Mouse (Mus musculus) MEL (cell line): Measurements from ENCODE around the gene Arid1b. TPM values are rescaled to one million over a fixed set of nuclear protein-coding genes. Genes with fewer than 3 reads are reported as not detected.

ENCODE experiments used
- DNase-seq: peaks from one replicate; pipeline ENCODE4 v3.0.0; 2011; ENCODE audit warnings: low read depth, low spot score
- H3K27ac ChIP-seq: 2 replicates; pipeline ENCODE4 v1.5.1; 2012; ENCODE audit warnings: low read depth, mild to moderate bottlenecking, control low read depth, low read length, moderate library complexity; ENCODE audit not compliant: control insufficient read depth
- H3K27me3 ChIP-seq, 2 experiments: fragments of 150-350 bp in 1 of 2; sonication (generic) in 1 of 2; 2 replicates each; pipeline ENCODE4 v1.6.1; 2012; ENCODE audit warnings: low read length in 2 of 2, mild to moderate bottlenecking in 2 of 2, improper control_type of control experiment in 1 of 2, moderate library complexity in 1 of 2; ENCODE audit not compliant: insufficient read depth in 2 of 2, control insufficient read depth in 1 of 2
- H3K36me3 ChIP-seq, 2 experiments: 2 replicates each; pipeline ENCODE4 v1.6.1; 2012 to 2014; ENCODE audit warnings: low read length in 2 of 2, improper control_type of control experiment in 1 of 2, inconsistent platforms in 1 of 2, mild to moderate bottlenecking in 1 of 2; ENCODE audit not compliant: insufficient read depth in 2 of 2, control insufficient read depth in 1 of 2
- H3K4me1 ChIP-seq, 2 experiments: fragments of 150-350 bp in 1 of 2; sonication (generic) in 1 of 2; 2 replicates each; pipeline ENCODE4 v1.6.1; 2012; ENCODE audit warnings: low read length in 2 of 2, improper control_type of control experiment in 1 of 2, mild to moderate bottlenecking in 1 of 2; ENCODE audit not compliant: insufficient read depth in 2 of 2, control insufficient read depth in 1 of 2
- H3K4me3 ChIP-seq, 2 experiments: fragments of 150-350 bp in 1 of 2; sonication (generic) in 1 of 2; 2 replicates each; pipeline ENCODE4 v1.5.1; 2012; ENCODE audit warnings: low read depth in 2 of 2, low read length in 2 of 2, mild to moderate bottlenecking in 2 of 2, moderate library complexity in 2 of 2, control low read depth in 1 of 2, improper control_type of control experiment in 1 of 2; ENCODE audit not compliant: control insufficient read depth in 1 of 2, insufficient read depth in 1 of 2
- H3K79me2 ChIP-seq: 2 replicates; pipeline ENCODE4 v1.6.1; 2012; ENCODE audit warnings: mild to moderate bottlenecking, low read length, moderate library complexity; ENCODE audit not compliant: control insufficient read depth, poor library complexity, insufficient read depth
- H3K9ac ChIP-seq: 2 replicates; pipeline ENCODE4 v1.6.1; 2012; ENCODE audit warnings: low read depth, mild to moderate bottlenecking, control low read depth, low read length, moderate library complexity; ENCODE audit not compliant: control insufficient read depth, poor library complexity, severe bottlenecking
- H3K9me3 ChIP-seq: fragments of 150-350 bp; sonication (generic); replicated peaks from 2 replicates; pipeline ENCODE4 v1.6.1; 2012; ENCODE audit warnings: mild to moderate bottlenecking, low read length, improper control_type of control experiment, moderate library complexity; ENCODE audit not compliant: insufficient read depth
- BHLHE40 ChIP-seq: IDR thresholded peaks from 2 replicates; pipeline ENCODE4 v1.6.1; 2012; ENCODE audit warnings: low read depth, mild to moderate bottlenecking, inconsistent platforms, low read length, improper control_type of control experiment, borderline replicate concordance
- CTCF ChIP-seq, 3 experiments: IDR thresholded peaks in 2 of 3; conservative IDR thresholded peaks in 1 of 3; 2 replicates each; pipeline ENCODE4 v1.5.1; 2011 to 2012; ENCODE audit warnings: low read length in 3 of 3, low read depth in 2 of 3, mild to moderate bottlenecking in 2 of 3, improper control_type of control experiment in 1 of 3, inconsistent platforms in 1 of 3, mixed read lengths in 1 of 3, moderate library complexity in 1 of 3; ENCODE audit not compliant: control insufficient read depth in 1 of 3, insufficient read depth in 1 of 3, poor library complexity in 1 of 3, severe bottlenecking in 1 of 3
- ELF1 ChIP-seq: IDR thresholded peaks from 2 replicates; pipeline ENCODE4 v1.6.1; 2014; ENCODE audit warnings: low read depth, mild to moderate bottlenecking, inconsistent platforms, low read length, improper control_type of control experiment, moderate library complexity
- KAT2A ChIP-seq: conservative IDR thresholded peaks from 2 replicates; pipeline ENCODE4 v1.6.1; 2012; ENCODE audit warnings: low read depth, low read length, improper control_type of control experiment, inconsistent platforms
- MAFK ChIP-seq: IDR thresholded peaks from 2 replicates; pipeline ENCODE4 v1.6.1; 2011; ENCODE audit warnings: low read depth, mild to moderate bottlenecking, low read length, improper control_type of control experiment, borderline replicate concordance
- MAZ ChIP-seq: IDR thresholded peaks from 2 replicates; pipeline ENCODE4 v1.6.1; 2012; ENCODE audit warnings: low read depth, mild to moderate bottlenecking, inconsistent platforms, low read length, improper control_type of control experiment
- MXI1 ChIP-seq: IDR thresholded peaks from 2 replicates; pipeline ENCODE4 v1.6.1; 2011; ENCODE audit warnings: mild to moderate bottlenecking, low read depth, low read length, improper control_type of control experiment
- MYB ChIP-seq: IDR thresholded peaks from 2 replicates; pipeline ENCODE4 v1.6.1; 2011; ENCODE audit warnings: mild to moderate bottlenecking, low read depth, low read length, improper control_type of control experiment
- NRF1 ChIP-seq: IDR thresholded peaks from 2 replicates; pipeline ENCODE4 v1.6.1; 2014; ENCODE audit warnings: low read depth, mild to moderate bottlenecking, inconsistent platforms, low read length, improper control_type of control experiment, moderate library complexity; ENCODE audit not compliant: poor library complexity, insufficient read depth, severe bottlenecking
- RCOR1 ChIP-seq: IDR thresholded peaks from 2 replicates; pipeline ENCODE4 v1.6.1; 2012; ENCODE audit warnings: low read depth, mild to moderate bottlenecking, inconsistent platforms, low read length, improper control_type of control experiment
- TBP ChIP-seq: IDR thresholded peaks from 2 replicates; pipeline ENCODE4 v1.8.0; 2011; ENCODE audit warnings: low read depth, low read length, improper control_type of control experiment
- ZC3H11A ChIP-seq: IDR thresholded peaks from 2 replicates; pipeline ENCODE4 v1.6.1; 2012; ENCODE audit warnings: low read depth, mild to moderate bottlenecking, inconsistent platforms, low read length, improper control_type of control experiment
- polyA plus RNA-seq, 2 experiments: library from polyadenylated mRNA; stranded (reverse) in 1 of 2; unstranded in 1 of 2; fragments of >175 nt in 1 of 2; fragments of >200 nt in 1 of 2; gene quantifications; 2 replicates each; pipeline versions ENCODE4 v1.2.1 to v1.2.4; 2012; ENCODE audit warnings: low replicate concordance in 2 of 2, low read depth in 1 of 2; ENCODE audit not compliant: insufficient read length in 2 of 2, insufficient read depth in 1 of 2, missing spikeins in 1 of 2
- total RNA-seq: library from RNA; depleted of rRNA; stranded (reverse); fragments of 300-350 nt; gene quantifications from 2 replicates; pipeline ENCODE4 v1.2.3, GENCODE M21; 2012

Arid1b gene
- total and polyA plus RNA-seq, 3 experiments: 13.4 to 17.4 TPM; not detected in 1

- TF ChIP-seq BHLHE40: no peak
- TF ChIP-seq MAZ: no peak
- no peak for TF ChIP-seq NRF1
- no peak for TF ChIP-seq CTCF (IDR thresholded peaks at IDR 0.05 in 2 of 3, conservative IDR thresholded peaks at IDR 0.05 in 1 of 3; ENCODE audit: control insufficient read depth in 1 of 3, insufficient read depth in 1 of 3, low read depth in 2 of 3, low read length in 3 of 3, poor library complexity in 1 of 3, severe bottlenecking in 1 of 3)
- no peak for TF ChIP-seq RCOR1
- TF ChIP-seq TBP: no peak
- TF ChIP-seq, all 39 proteins: peak for 0
- Histone ChIP-seq H3K27me3 (no peaks in the 10 kb centered on the region), H3K9ac (no peak overlapping the region), H3K9me3 (no peaks in the 10 kb centered on the region), H3K27ac (no peak overlapping the region), H3K79me2 (no peaks in the 10 kb centered on the region), H3K36me3 (peaks cover 0 to 2% of the 10 kb centered on the region in 2 experiments; a peak in 1 of 4 replicates), H3K4me1 (no peaks in the 10 kb centered on the region), H3K4me3 (no peak overlapping the region)
- DNase-seq: no peak
Measured at GRCm38 (mm10) chr17:5285877-5286440, 291.8 kb downstream of the Arid1b start.

GRCm38 (mm10) chr17:5286571-5287209 is 292.6 kb downstream of the Arid1b start:
- TF ChIP-seq RCOR1 (no peak), ELF1 (no peak), KAT2A (no peak), BHLHE40 (no peak), MYB (no peak)
- Histone ChIP-seq H3K36me3 (peaks cover 0 to 2% of the 10 kb centered on the region in 2 experiments; a peak in 1 of 4 replicates), H3K27ac (no peak overlapping the region), H3K4me3 (no peak overlapping the region), H3K4me1 (no peaks in the 10 kb centered on the region), H3K9me3 (no peaks in the 10 kb centered on the region), H3K27me3 (no peaks in the 10 kb centered on the region), H3K79me2 (no peaks in the 10 kb centered on the region), H3K9ac (no peak overlapping the region)
- DNase-seq: no peak

- Histone ChIP-seq H3K27me3 (no peaks in the 10 kb centered on the region), H3K36me3 (peaks cover 0 to 2% of the 10 kb centered on the region in 2 experiments; a peak in 1 of 4 replicates)
Measured at GRCm38 (mm10) chr17:5287210-5287591, 293.1 kb downstream of the Arid1b start.

More at GRCm38 (mm10) chr17:5287210-5287591, 293.1 kb downstream of the Arid1b start:
- Histone ChIP-seq H3K27ac (no peak overlapping the region), H3K9me3 (no peaks in the 10 kb centered on the region), H3K4me3 (no peak overlapping the region), H3K9ac (no peak overlapping the region), H3K79me2 (no peaks in the 10 kb centered on the region), H3K4me1 (no peaks in the 10 kb centered on the region)
- no peak for DNase-seq
- no peak for TF ChIP-seq MXI1
- no peak for TF ChIP-seq KAT2A
- TF ChIP-seq ZC3H11A: no peak
- TF ChIP-seq CTCF (IDR thresholded peaks at IDR 0.05 in 2 of 3, conservative IDR thresholded peaks at IDR 0.05 in 1 of 3; ENCODE audit: control insufficient read depth in 1 of 3, insufficient read depth in 1 of 3, low read depth in 2 of 3, low read length in 3 of 3, poor library complexity in 1 of 3, severe bottlenecking in 1 of 3): no peak
- no peak for TF ChIP-seq MAFK
- TF ChIP-seq MYB: no peak
